Mouse (Mus musculus) E14TG2a.4 (cell line): Measurements from ENCODE around the gene Vkorc1.
"Not testable (repeated sequence)": the region's sequence is repeated elsewhere in the genome, so short reads cannot be mapped to it uniquely, and the experiment has no call there.

Experiments
- H3K27me3 ChIP-seq: 2 replicates; pipeline ENCODE4 v1.6.1; 2014; ENCODE audit warnings: low read length, control low read depth; ENCODE audit not compliant: insufficient read depth
- H3K36me3 ChIP-seq: 2 replicates; pipeline ENCODE4 v1.6.1; 2014; ENCODE audit warnings: low read length, control low read depth; ENCODE audit not compliant: insufficient read depth
- H3K4me1 ChIP-seq: replicated peaks from 2 replicates; pipeline ENCODE4 v1.6.1; 2014; ENCODE audit warnings: low read depth, low read length, control low read depth
- H3K4me3 ChIP-seq: replicated peaks from 2 replicates; pipeline ENCODE4 v1.5.1; 2014; ENCODE audit warnings: mild to moderate bottlenecking, low read length
- H3K9me3 ChIP-seq: 2 replicates; pipeline ENCODE4 v1.6.1; 2014; ENCODE audit warnings: low read length, control low read depth
- CTCF ChIP-seq: conservative IDR thresholded peaks from 2 replicates; pipeline ENCODE4 v1.5.1; 2014; ENCODE audit warnings: low read length
- NANOG ChIP-seq: IDR thresholded peaks from 2 replicates; pipeline ENCODE4 v1.6.1; 2014; ENCODE audit warnings: borderline replicate concordance, low read length, mixed read lengths
- POU5F1 ChIP-seq: IDR thresholded peaks from 2 replicates; pipeline ENCODE4 v1.6.1; 2014; ENCODE audit warnings: low read length, borderline replicate concordance

Vkorc1 gene

GRCm38 (mm10) chr7:127907939-127908338 lies 12.5 kb upstream of the Vkorc1 start:
- Histone ChIP-seq H3K36me3 (peaks cover 61% of the 10 kb centered on the region), H3K27me3 (no peaks in the 10 kb centered on the region), H3K9me3 (no peaks in the 10 kb centered on the region), H3K4me1 (peaks cover 32% of the 10 kb centered on the region), H3K4me3 (no peak overlapping the region)
- TF ChIP-seq CTCF (no peak), POU5F1 (no peak), NANOG (no peak)

DNA sequence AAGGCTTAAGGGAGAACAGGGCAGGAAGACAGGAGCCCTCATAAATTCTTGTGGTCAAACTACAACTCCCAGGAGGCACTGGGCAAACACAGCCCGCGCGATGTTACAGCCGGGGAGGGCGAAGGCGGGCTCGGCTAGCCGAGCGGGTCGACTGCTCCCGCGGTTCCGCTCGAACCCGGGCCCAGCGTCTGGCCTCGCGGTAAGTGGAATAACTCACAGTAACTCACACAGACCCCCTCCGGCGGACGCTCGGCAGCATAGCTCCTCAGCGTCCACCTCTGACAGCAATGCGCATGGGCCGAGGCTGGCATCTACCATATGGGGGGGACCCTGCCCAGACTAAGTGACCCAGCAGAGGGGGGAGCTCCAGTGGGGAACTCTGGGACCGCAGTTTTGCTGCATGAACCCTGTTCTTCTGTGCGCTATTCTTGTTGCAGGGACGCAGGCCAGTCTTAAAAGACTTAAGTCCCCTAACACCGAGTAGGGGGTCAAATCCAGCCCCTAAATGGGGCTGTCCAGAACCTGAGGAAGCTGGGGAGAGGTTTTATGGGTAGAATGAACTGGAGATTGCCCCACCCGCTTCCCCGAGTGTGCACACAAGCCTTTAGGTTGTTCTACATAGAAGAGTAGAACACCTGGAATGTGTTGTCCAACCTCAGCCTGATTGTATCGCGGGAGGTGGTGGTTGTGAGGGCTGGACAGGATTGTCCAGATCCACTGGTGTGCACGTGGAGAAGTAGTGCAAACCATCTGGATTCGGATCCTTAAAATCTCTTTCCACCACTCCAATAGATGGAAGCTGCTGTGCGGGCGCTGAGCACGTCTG lies 8.8 kb upstream of the Vkorc1 start, which contains the start of gene Bckdk:
Gene Bckdk, plus strand, starts transcription at position 112 of the 826 bp plus-strand sequence.
- no peak for TF ChIP-seq POU5F1
- TF ChIP-seq NANOG, result no peak
- TF ChIP-seq CTCF, result no peak
- H3K4me3 ChIP-seq, result peak within 1 kb of the TSS; percentile 96
- H3K36me3 ChIP-seq, result peaks cover 44% of the 10 kb centered on the region
- no peaks in the 10 kb centered on the region for H3K9me3 ChIP-seq
- H3K4me1 ChIP-seq, result peaks cover 31% of the 10 kb centered on the region
- no peaks in the 10 kb centered on the region for H3K27me3 ChIP-seq

GRCm38 (mm10) chr7:127901772-127902171 lies 6.4 kb upstream of the Vkorc1 start:
- H3K36me3 ChIP-seq, result peaks cover 20% of the 10 kb centered on the region
- H3K4me3 ChIP-seq, result no peak overlapping the region
- H3K27me3 ChIP-seq, result no peaks in the 10 kb centered on the region
- H3K9me3 ChIP-seq, result no peaks in the 10 kb centered on the region
- peaks cover 49% of the 10 kb centered on the region for H3K4me1 ChIP-seq
- TF ChIP-seq POU5F1, result no peak
- TF ChIP-seq NANOG, result no peak

DNA sequence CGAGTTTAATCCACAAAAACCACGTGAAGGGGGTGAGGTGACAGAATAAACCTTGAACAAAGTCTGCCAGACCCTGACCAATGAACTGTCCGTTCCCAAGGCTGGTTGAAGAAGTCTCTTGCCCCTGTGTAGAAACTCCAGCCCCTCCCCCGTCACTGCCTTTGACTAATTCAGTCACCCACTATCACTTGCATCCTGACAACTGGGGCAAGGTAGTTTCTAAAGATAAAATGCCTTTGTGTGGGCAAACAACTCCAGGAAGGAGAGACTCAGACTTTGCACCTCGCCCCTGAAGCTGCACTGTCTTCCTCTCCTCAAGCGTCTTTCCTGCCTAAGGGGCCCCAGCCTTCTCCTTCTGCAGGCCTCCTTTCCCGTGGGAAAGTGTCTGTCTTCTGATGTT lies 4.6 kb upstream of the Vkorc1 start:
- TF ChIP-seq POU5F1 (no peak), CTCF (no peak), NANOG (no peak)
- no peaks in the 10 kb centered on the region for H3K27me3 ChIP-seq

GRCm38 (mm10) chr7:127898179-127898956 lies 3.0 kb upstream of the Vkorc1 start:
- TF ChIP-seq NANOG (no peak), POU5F1 (no peak), CTCF (no peak)
- H3K4me3 ChIP-seq, result no peak overlapping the region

More for the DNA sequence above, 4.6 kb upstream of the Vkorc1 start:
- Histone ChIP-seq H3K9me3 (no peaks in the 10 kb centered on the region), H3K4me3 (no peak overlapping the region), H3K36me3 (peaks cover 2% of the 10 kb centered on the region), H3K4me1 (peaks cover 50% of the 10 kb centered on the region)

GRCm38 (mm10) chr7:127897542-127897941 lies 2.1 kb upstream of the Vkorc1 start:
- H3K4me1 ChIP-seq, result peaks cover 55% of the 10 kb centered on the region
- no peak overlapping the region for H3K4me3 ChIP-seq
- no peaks in the 10 kb centered on the region for H3K9me3 ChIP-seq
- H3K36me3 ChIP-seq, result peaks cover 20% of the 10 kb centered on the region
- no peak for TF ChIP-seq POU5F1
- no peak for TF ChIP-seq CTCF
- no peak for TF ChIP-seq NANOG
- H3K27me3 ChIP-seq, result no peaks in the 10 kb centered on the region

More at GRCm38 (mm10) chr7:127898179-127898956, 3.0 kb upstream of the Vkorc1 start:
- Histone ChIP-seq H3K36me3 (peaks cover 12% of the 10 kb centered on the region), H3K9me3 (no peaks in the 10 kb centered on the region), H3K27me3 (no peaks in the 10 kb centered on the region), H3K4me1 (peaks cover 55% of the 10 kb centered on the region)

DNA sequence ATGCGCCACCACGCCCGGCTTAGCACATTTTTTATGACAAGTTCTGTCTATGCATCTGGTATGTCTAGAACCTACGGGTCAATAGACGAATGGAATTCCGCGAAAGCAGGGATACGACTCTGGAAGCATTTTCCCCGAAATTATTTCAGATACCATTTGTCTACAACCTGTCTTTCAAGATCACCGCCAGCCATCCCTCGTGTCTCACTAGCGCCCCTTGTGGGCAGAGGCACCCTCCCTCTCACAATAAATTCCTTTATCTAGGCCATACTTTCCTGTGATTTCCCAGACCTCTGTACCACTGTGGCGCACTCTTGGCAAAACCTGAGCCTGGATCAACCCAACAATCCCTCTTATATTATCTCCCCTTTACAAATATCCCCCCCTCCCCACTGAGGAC lies 967 bp upstream of the Vkorc1 start:
- H3K4me1 ChIP-seq, result peaks cover 55% of the 10 kb centered on the region
- peak overlapping the region; percentile 92 for H3K4me3 ChIP-seq
- peaks cover 32% of the 10 kb centered on the region for H3K36me3 ChIP-seq
- TF ChIP-seq POU5F1 (no peak), CTCF (peak; percentile 95), NANOG (no peak)
- no peaks in the 10 kb centered on the region for H3K27me3 ChIP-seq
- H3K9me3 ChIP-seq, result no peaks in the 10 kb centered on the region

DNA sequence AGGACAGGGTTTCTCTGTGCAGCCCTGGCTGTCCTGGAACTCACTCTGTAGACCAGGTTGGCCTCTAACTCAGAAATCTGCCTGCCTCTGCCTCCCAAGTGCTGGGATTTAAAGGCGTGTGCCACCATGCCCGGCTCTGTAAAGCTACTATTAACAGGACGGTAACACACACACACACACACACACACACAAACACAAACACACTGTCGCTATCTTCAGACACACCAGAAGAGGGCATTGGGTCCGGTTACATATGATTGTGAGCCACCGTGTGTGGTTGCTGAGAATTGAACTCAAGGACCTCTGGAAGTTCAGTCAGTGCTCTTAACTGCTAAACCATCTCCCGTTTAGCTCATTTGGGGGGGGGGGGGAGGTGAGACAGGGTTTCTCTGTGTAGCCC lies 474 bp upstream of the Vkorc1 start:
- H3K9me3 ChIP-seq, H3K27me3 ChIP-seq: not testable (repeated sequence)
- Histone ChIP-seq H3K4me3 (peak overlapping the region; percentile 92), H3K36me3 (peaks cover 36% of the 10 kb centered on the region), H3K4me1 (peaks cover 59% of the 10 kb centered on the region)
